9 mouse cellular contexts compared by ENCODE assay signal in genomic region chr7:34569747-34570113, GRCm38 (mm10).
DNase-seq lines count a peak whose midpoint lies in the region; ATAC-seq and TF ChIP-seq lines count a peak whose summit lies in the region.
"Had no signal": no experiment of that assay in that cellular context is flagged by ENCODE, and none has a peak within 500 bp of the region (broad histone marks: within the 10 kb centered on the region; RNA-seq: fewer than 3 reads in every experiment).

No protein-coding gene starts in this region.

- H3K4me3 ChIP-seq in liver, embryonic 12.5 days: no peak overlapping the region
- no peak overlapping the region for H3K4me3 ChIP-seq in liver, postnatal 0 days (ENCODE audit: low read depth, low read length)
- peak overlapping the region; percentile 30 for H3K4me3 ChIP-seq in forebrain, embryonic 12.5 days (replicated peaks)
- peak overlapping the region; percentile 26; the same call in 1 of the 2 replicates for H3K4me3 ChIP-seq in intestine, embryonic 14.5 days (ENCODE audit: low read depth, low read length)
- H3K4me3 ChIP-seq in neural tube, embryonic 14.5 days (ENCODE audit: low read depth, low read length): no peak overlapping the region; the same call in 1 of the 2 replicates

- no peak for ATAC-seq in liver, embryonic 12.5 days
- no peak for ATAC-seq in liver, postnatal 0 days
- no peak for ATAC-seq in forebrain, embryonic 12.5 days (ENCODE audit: low FRiP score)
- no peak for ATAC-seq in intestine, embryonic 14.5 days (replicated peaks; ENCODE audit: low FRiP score, low TSS enrichment, low read depth)
- no peak for ATAC-seq in neural tube, embryonic 14.5 days (ENCODE audit: low read depth)

- H3K9ac ChIP-seq in liver, embryonic 12.5 days: no peak overlapping the region
- no peak overlapping the region for H3K9ac ChIP-seq in liver, postnatal 0 days (replicated peaks)
- peak overlapping the region; percentile 42; the same call in 1 of the 2 replicates for H3K9ac ChIP-seq in forebrain, embryonic 12.5 days
- H3K9ac ChIP-seq in intestine, embryonic 14.5 days (ENCODE audit: low read length): no peak overlapping the region; the same call in 1 of the 2 replicates
- H3K9ac ChIP-seq in neural tube, embryonic 14.5 days (replicated peaks; ENCODE audit: low read depth, low read length): no peak overlapping the region; the same call in 1 of the 2 replicates

- H3K27me3 ChIP-seq in liver, embryonic 12.5 days (replicated peaks): peaks cover 18% of the 10 kb centered on the region
- 0 out of 2 replicates have a peak, but pooled peaks cover 11% of the 10 kb centered on the region for H3K27me3 ChIP-seq in liver, postnatal 0 days (ENCODE audit: insufficient read depth, low read length)
- H3K27me3 ChIP-seq in forebrain, embryonic 12.5 days: no peaks in the 10 kb centered on the region
- no peaks in the 10 kb centered on the region for H3K27me3 ChIP-seq in intestine, embryonic 14.5 days (replicated peaks; ENCODE audit: control insufficient read depth, insufficient read depth, low read length)
- H3K27me3 ChIP-seq in neural tube, embryonic 14.5 days (ENCODE audit: control insufficient read depth, insufficient read depth, low read length): no peaks in the 10 kb centered on the region

- DNase-seq in liver, postnatal 0 days: no peak
- peak; percentile 52 for DNase-seq in intestine, embryonic 14.5 days (ENCODE audit: low spot score)
- DNase-seq in B cell, adult 2 months: no peak
- no peak for DNase-seq in spleen, postnatal 10 days (ENCODE audit: low spot score in 2 of 2)
- DNase-seq in right cerebral cortex, postnatal 14 days: no peak

- H3K4me2 ChIP-seq in liver, embryonic 12.5 days: peak overlapping the region; percentile 58; the same call in 1 of the 2 replicates
- H3K4me2 ChIP-seq in liver, postnatal 0 days (ENCODE audit: low read depth, low read length): no peak overlapping the region; the same call in 1 of the 2 replicates
- peak overlapping the region; percentile 63 for H3K4me2 ChIP-seq in forebrain, embryonic 12.5 days
- H3K4me2 ChIP-seq in intestine, embryonic 14.5 days (ENCODE audit: low read length): peak overlapping the region; percentile 67
- peak overlapping the region; percentile 48; the same call in 1 of the 2 replicates for H3K4me2 ChIP-seq in neural tube, embryonic 14.5 days (ENCODE audit: low read depth, low read length)

- H3K9me3 ChIP-seq in liver, embryonic 12.5 days (replicated peaks): no peaks in the 10 kb centered on the region
- H3K9me3 ChIP-seq in liver, postnatal 0 days (ENCODE audit: low read length): no peaks in the 10 kb centered on the region
- no peaks in the 10 kb centered on the region for H3K9me3 ChIP-seq in forebrain, embryonic 12.5 days
- H3K9me3 ChIP-seq in intestine, embryonic 14.5 days (ENCODE audit: control insufficient read depth, low read length): no peaks in the 10 kb centered on the region
- H3K9me3 ChIP-seq in neural tube, embryonic 14.5 days (ENCODE audit: control insufficient read depth, low read length): no peaks in the 10 kb centered on the region

- H3K4me1 ChIP-seq in liver, embryonic 12.5 days: peaks cover 12% of the 10 kb centered on the region
- H3K4me1 ChIP-seq in liver, postnatal 0 days (ENCODE audit: insufficient read depth): peaks cover 8% of the 10 kb centered on the region
- H3K4me1 ChIP-seq in forebrain, embryonic 12.5 days: peaks cover 19% of the 10 kb centered on the region
- H3K4me1 ChIP-seq in intestine, embryonic 14.5 days (replicated peaks; ENCODE audit: control insufficient read depth, insufficient read depth, low read length): peaks cover 18% of the 10 kb centered on the region
- H3K4me1 ChIP-seq in neural tube, embryonic 14.5 days (ENCODE audit: control insufficient read depth, insufficient read depth, low read length): peaks cover 13% of the 10 kb centered on the region; the same call in 1 of the 2 replicates

- no peak for TF ChIP-seq EP300 in liver, postnatal 0 days (IDR thresholded peaks at IDR 0.05; ENCODE audit: low read depth)

- WGBS in liver, embryonic 12.5 days (ENCODE audit: insufficient replicate concordance): 28% methylated on average over 8 of the region's 8 CpGs
- WGBS in liver, postnatal 0 days (ENCODE audit: insufficient replicate concordance): 37% methylated on average over 8 of the region's 8 CpGs
- WGBS in forebrain, embryonic 12.5 days: 19% methylated on average over 8 of the region's 8 CpGs
- WGBS in intestine, embryonic 14.5 days: 20% methylated on average over 8 of the region's 8 CpGs
- WGBS in neural tube, embryonic 14.5 days: 25% methylated on average over 8 of the region's 8 CpGs

- no peak overlapping the region for H3K27ac ChIP-seq in liver, embryonic 12.5 days
- H3K27ac ChIP-seq in liver, postnatal 0 days (ENCODE audit: low read depth): no peak overlapping the region
- peak overlapping the region; percentile 70; the same call in 1 of the 2 replicates for H3K27ac ChIP-seq in forebrain, embryonic 12.5 days
- H3K27ac ChIP-seq in intestine, embryonic 14.5 days (ENCODE audit: low read depth): no peak overlapping the region
- no peak overlapping the region; the same call in 1 of the 2 replicates for H3K27ac ChIP-seq in neural tube, embryonic 14.5 days (ENCODE audit: low read depth, low read length)
- H3K27ac ChIP-seq: macrophage had no signal

- H3K36me3 ChIP-seq in liver, embryonic 12.5 days: no peaks in the 10 kb centered on the region
- no peaks in the 10 kb centered on the region for H3K36me3 ChIP-seq in liver, postnatal 0 days (replicated peaks; ENCODE audit: insufficient read depth, low read length)
- no peaks in the 10 kb centered on the region for H3K36me3 ChIP-seq in forebrain, embryonic 12.5 days (replicated peaks)
- H3K36me3 ChIP-seq in intestine, embryonic 14.5 days (ENCODE audit: control insufficient read depth, insufficient read depth, low read length): no peaks in the 10 kb centered on the region
- no peaks in the 10 kb centered on the region for H3K36me3 ChIP-seq in neural tube, embryonic 14.5 days (ENCODE audit: control insufficient read depth, insufficient read depth, low read length)

- no peak for TF ChIP-seq CTCF in liver, postnatal 0 days (IDR thresholded peaks at IDR 0.05; ENCODE audit: low read depth)

Comparison
In these comparisons a context has a peak if more than half of its experiments do, and no peak if none do; other contexts are left out.
1. H3K4me3 ChIP-seq: peak in forebrain, embryonic 12.5 days (single experiment) and intestine, embryonic 14.5 days (single experiment); none in liver, embryonic 12.5 days (single experiment), liver, postnatal 0 days (single experiment) and neural tube, embryonic 14.5 days (single experiment).